Mouse (Mus musculus): ENCODE data around the gene Mrtfb. TPM values are rescaled to one million over a fixed set of nuclear protein-coding genes. Genes with fewer than 3 reads are reported as not detected.

Gene Mrtfb
- polyA plus RNA-seq (2014; fragmentation: Illumina TruSeq; extraction: RNeasy Lipid Tissue Mini Kit (QIAGEN cat#74804); ENCODE audit: low read depth, low replicate concordance), result 17.0 TPM

GRCm38 (mm10) chr16:13255855-13256635 is at the start of gene Mrtfb:
TSS of gene Mrtfb (plus strand) at chr16:13256481.

Other genes starting within 250 kb of the Mrtfb start
- 10.8 TPM for gene Ercc4, start 146.8 kb upstream of the Mrtfb start, polyA plus RNA-seq (2014; fragmentation: Illumina TruSeq; extraction: RNeasy Lipid Tissue Mini Kit (QIAGEN cat#74804); ENCODE audit: low read depth, low replicate concordance)

Measured in adrenal gland, adult 10 weeks (tissue).